Mouse (Mus musculus) megakaryocyte, embryonic 14.5 days (primary cell): ENCODE measurements around the gene Stard3.

ENCODE experiments used
- FLI1 ChIP-seq: IDR thresholded peaks from 2 replicates; pipeline ENCODE4 v1.6.1; 2012; ENCODE audit warnings: low read length, inconsistent platforms, mixed read lengths
- GATA1 ChIP-seq: IDR thresholded peaks from 3 replicates; pipeline ENCODE4 v1.6.1; 2012; ENCODE audit warnings: mixed read lengths, low read length, inconsistent platforms, borderline replicate concordance

DNA sequence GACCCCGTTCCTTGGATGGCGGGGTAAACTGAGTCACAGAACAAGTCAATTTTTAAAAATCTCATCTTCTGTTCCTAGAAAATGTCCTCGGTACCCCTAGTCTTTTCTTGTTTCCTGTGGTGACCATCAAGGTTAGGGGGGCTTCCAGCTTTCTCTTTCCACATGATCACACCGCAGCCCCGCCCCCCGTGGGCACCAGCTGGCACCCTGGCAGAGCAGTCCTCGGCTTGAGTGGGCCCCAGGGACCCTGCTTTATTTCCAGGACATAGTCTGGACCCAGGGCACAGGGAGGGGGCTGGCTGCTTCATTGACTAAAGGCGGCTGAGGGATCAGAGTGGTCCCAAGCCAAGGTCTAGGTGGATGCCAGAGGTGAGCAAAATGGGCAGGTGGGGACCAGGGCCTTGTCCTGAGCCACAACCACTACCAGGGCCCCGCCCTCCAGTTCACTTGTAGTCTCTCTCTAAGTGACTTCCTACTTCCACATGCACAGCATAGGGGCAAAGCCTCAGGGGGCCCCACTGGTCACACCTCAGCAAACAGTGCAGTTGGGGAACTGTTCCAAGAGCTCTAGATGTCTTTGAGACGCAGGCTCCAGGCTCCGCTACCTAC, 18.4 kb upstream of the Stard3 start:
- TF ChIP-seq GATA1 (no peak), FLI1 (no peak)
